Mouse (Mus musculus) embryo, embryonic 9.5 days (tissue): ENCODE data around the gene Miga2.

Source experiments
- DNase-seq: peaks from one replicate; pipeline ENCODE4 v3.0.0-alpha.2; 2017; ENCODE audit errors: extremely low spot score

Gene Miga2

DNA sequence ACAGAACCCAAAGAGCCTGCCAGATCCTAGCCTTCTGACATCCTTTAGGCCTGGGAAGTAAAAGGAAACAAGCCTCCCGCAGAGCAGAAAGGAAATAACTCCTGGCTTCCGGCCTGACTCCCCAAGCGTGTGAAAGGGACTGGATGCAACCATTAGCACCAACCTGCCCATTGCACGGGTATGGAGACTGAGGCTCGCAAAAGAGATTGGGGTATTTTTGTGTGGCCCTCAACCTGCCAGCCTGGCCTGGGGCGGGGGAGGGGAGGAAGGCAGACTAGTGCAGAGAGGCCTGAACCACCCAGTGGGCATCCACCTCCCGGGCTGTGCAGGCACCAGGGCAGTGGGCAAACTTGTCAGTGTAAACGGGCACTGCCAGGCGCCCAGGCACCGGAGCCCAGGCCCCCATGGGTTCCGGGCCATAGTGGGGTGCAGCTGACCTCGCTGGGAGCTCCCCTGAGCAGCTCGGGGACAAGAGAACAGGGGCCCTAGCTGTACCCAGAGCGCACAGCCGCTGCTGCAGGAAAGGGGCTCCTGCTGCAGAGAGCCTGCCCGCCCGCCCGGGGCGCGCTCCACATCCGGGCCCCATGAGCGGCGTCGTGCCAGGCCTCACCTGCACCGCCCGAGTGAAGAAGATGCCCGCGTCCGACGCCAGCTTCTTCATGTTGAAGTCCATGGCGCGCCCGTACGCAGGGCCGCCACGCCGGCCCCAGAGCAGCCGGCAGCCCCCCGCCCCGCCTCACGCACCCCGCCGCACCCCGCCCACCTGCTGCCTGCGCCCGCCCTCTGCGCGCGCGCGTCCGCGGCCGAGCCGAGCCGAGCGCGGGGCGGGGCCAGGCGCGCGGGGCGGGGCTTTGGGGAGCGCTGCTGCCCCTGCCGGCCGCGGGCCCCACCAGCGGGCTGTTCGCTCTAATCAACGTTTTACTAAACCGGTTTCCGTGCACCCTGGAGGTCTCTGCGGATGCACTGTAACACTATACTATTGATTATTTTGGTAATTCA lies 5.2 kb upstream of the Miga2 start, which contains the start of gene Sh3glb2:
Sh3glb2 (minus strand) TSS at position 805 of the 999 bp plus-strand sequence.
- DNase-seq: peak; percentile 85

DNA sequence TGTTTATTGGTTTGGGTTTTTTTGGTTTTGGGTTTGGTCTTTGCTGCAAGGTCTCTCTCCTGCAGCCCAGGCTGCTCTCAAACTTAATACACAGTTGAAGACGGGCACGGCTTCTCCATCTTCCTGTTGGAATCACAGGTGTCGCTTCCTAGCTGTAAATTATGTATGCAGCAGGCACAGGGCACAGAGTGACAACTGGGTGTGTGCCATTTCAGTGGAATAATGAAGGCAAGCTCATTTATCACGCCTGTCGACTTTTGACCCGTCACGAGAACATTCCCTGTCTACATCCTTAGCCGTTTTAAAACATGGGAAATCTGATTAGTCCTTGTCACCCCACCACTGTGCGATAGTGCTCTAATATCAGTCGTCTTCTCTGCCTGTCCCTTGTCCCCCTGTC lies 3.4 kb upstream of the Miga2 start:
- no peak for DNase-seq

DNA sequence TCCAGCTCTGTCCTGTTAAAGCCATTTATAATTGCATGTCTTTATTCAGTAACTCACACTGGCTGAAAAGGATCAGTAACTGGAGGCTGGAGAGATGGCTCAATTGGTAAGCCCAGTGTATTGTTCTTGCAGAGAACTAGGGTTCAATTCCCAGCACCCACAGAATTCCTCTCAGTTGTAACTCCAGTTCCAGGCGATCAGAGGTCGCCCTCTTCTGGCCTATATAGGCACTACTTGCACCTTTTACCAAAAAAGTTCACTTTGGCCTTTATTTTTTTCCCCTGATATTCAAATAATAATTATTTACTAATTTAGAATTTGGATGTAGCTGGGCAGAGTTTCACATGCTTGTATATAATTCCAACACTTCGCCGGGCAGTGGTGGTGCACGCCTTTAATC lies 1.2 kb upstream of the Miga2 start:
- DNase-seq: no peak

DNA sequence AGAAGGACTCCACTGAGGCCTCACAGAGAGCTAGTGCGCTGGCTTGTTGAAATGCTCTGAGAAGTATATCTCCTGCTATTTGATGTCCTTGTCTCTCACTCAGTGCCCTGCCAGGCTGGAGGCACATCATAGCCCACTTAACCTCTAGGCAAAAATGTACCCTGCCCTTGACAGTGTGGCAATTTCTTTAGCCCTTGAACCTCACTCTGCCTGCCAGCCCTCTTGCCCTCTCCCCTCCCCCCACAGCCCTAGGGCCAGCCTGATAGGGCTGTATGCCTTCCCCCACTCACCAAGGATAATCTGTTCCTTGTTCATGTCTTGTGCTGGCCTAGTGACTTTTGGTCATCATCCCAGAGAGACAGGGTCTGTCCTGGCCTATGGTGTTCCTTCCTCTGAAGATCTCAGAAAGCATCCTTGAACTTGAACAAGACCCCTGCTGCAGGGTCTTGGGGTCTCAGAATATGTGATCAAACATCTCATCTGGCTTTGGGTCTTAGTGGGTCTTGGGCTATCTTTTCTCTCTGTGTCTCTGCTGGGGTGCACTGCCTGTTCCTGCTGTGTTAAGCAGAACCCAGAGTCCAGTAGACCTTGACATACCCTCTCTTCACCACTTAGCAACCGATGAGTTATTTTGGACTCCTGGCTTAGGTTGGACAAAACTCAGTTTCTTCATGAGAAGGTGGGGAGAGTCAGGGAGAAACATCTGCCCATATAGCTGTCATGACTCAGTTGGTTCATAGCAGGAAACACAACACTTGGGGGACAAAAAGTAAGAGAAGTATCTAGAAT lies 1.4 kb downstream of the Miga2 start:
- DNase-seq: no peak

DNA sequence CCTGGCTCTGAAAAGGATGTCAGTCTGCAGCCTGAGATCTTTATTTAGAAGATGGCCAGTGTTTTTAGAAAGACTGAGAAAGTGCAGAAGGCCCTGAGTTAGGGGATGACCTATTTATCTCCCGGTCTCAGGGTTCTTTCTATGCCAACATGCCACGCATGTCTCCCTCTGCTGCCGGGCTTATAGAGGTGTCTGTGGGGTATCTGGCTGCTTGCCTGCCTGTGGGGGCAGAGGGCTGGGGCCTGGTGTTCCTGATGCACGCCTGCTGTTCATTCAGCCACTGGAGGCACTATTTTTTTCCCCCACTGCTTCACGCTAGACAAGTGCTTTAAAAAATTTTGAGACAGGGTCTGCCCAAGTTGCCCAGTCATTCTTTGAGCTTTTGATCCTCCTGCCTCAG lies 2.2 kb downstream of the Miga2 start:
- no peak for DNase-seq

DNA sequence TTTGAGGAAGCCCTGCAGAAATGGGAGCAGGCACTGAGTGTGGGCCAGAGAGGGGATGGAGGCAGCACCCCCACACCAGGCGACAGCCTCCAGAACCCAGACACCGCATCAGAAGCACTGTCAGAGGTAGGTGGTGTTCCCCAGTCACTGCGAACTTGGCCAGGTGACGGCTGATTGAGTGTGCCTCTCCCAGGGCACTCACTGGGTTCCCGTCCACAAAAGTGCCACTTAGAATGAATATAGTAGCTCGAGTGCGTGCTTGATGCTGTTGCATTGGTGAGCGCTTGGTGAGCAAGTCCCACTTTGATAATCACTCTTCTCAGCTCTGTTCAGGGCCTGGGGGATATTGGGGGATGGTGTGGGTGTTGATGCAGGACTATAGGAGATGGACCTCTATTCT lies 7.5 kb downstream of the Miga2 start:
- no peak for DNase-seq

DNA sequence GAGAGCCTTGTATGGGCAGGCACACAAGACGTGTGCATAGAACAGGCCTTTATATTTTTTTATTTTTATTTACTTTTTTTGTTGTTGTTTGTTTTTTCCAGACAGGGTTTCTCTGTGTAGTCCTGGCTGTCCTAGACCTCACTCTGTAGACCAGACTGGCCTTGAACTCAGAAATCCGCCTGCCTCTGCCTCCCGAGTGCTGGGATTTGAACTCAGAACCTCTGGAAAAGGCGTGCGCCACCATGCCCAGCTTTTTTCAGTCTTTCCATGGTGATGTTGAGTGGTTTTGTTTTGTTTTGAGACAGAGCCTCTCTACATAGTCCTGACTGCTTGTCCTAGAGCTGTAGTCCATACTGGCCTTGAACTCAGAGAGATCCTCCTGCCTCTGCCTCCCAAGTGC lies 8.7 kb downstream of the Miga2 start:
- no peak for DNase-seq

DNA sequence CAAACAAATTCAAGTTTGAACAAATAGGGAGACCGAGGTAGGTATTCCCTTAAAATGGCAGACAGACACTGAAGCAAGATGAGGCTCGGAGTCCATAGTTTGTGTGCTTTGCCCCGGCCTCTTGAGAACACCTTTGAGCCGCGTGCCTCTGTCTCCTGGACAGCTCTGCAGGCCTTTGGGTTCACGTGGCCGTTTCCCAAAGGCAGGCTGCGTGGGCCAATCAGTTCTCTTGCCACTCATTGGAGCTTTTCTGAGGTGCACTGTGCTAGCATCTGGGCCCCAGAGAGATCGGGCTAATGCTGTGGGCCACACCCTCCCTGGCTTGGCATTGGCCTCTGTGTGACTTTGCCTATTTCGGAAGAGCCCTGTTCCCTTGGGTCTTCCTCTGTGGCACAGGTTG lies 11.9 kb downstream of the Miga2 start:
- DNase-seq: no peak

DNA sequence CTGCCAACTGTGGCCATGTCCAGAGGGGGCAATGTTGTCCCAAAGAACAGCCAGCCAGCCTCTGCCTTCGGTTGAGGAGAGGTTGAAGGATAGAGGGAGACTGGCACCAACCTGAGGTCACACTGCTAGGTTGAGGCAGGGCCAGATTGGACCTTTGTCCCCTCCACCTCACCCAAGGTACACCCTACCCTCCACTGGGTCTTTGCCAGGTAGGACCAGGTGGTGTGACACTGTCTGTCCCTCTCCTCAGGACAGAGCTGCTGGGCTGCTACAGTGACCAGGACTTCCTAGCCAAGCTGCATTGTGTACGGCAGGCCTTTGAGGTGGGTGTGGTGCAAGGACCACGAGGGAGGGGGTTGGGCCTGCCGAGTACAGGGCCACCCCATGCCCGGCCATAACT lies 13.7 kb downstream of the Miga2 start:
- no peak for DNase-seq

DNA sequence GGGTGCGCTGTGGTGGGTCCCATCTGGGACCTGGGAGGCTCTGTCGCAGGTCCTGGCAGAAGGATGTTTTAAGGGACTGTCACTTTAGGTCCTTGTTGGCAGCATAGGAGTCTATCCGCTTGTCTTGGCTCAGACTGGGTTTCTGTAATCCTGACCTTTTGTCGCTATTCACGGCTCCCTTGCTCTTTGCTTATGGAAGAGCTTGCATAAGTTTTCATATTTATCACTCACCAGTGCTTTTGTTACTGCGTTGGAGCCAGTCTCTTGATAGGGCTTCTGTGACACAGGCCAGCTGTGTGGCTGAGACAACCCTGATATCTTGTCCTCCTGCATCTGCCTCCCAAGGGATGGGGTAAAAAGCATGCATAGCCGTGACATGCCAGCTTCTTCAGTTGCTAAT lies 15.3 kb downstream of the Miga2 start:
- no peak for DNase-seq

DNA sequence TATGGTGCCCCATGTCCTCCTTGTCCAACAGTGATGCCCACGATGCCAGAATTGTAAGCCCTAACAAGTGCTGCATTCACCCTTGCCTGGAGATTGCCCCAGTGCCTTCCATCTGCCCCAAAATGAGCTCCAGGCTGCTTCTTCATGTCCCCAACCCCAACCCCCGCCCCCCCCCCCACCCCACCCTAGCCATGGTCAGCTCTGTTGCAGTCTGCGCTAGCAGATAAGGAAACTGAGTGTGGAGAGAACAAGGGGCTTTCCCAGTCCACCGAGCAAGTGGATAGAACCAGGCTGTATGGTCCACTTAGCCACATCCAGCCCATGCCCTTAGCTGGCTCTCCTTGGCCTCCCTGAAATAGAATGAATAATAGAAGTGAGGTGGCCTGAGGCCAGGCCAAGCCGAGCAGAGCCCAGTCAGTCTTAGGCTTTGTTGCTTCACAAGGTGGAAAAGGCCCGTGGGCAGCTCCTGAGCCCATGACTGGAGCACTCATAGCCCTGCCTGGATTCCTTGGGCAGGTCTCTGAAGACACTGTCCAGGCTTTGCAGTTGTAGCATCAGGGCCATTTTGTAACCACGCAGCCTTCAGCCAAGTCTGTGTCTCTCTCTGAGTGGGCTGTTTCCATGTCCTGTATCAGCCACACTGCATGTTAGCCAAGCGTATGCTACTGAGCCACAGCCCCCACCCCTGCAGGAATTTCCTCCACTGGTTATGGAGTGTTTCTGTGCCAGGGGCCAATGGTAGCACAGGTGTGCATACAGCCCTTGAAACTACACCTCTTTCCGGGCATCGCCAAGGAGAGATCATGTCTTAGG lies 16.7 kb downstream of the Miga2 start:
- DNase-seq: no peak

DNA sequence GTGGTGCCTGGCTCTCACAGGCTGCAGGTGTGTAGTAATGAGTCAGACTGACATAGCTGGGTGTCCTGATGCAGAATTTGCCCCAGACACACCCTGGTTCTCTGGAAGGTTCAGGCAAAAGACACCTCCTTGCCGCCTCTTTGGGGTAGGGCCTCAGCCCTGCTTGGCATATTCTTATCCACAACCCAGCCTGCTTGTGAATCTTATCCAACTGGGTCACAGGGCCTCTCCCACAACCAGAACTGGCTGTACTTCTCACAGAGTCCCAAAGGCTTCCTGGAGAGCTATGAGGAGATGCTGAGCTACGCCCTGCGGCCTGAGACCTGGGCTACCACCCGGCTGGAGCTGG lies 17.3 kb downstream of the Miga2 start:
- DNase-seq: no peak

DNA sequence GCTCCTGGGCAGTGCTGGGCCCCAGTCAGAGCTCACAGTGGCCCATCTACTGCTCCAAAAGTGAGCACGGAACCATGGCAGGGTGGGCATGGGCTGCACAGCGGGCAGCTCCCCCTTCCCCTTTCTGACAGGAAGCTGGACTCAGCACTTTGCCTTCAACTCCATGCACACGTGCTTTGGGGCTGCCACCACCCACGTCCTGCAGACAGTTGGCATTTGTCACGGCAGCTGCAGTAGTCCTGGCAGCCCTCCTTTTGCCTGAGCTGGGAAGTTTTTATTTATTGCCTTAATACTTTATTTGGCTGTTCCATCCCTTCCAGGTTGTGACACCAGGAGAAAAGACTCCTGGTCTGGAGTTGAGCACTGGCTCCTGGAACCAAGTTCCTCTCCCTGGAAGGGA lies 20.8 kb downstream of the Miga2 start:
- DNase-seq: no peak

DNA sequence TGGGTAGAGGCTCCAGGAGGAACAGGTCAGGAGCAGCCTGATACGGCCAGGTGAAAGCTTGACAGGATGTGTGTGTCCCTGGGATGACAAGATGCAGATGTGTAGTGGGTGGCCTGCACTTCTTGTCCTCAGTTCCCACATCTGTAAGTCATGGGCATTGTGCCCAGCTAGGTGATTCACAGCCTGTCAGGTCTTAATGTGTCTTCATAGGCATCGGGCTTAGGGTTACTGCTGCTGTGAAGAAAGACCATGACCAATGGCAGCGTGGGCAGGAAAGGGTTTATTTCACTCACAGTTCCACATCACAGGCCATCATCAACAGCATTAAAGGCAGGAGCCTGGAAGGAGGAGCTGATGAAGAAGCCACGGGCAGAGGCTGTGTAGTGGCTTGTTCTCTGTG lies 21.6 kb downstream of the Miga2 start:
- no peak for DNase-seq

DNA sequence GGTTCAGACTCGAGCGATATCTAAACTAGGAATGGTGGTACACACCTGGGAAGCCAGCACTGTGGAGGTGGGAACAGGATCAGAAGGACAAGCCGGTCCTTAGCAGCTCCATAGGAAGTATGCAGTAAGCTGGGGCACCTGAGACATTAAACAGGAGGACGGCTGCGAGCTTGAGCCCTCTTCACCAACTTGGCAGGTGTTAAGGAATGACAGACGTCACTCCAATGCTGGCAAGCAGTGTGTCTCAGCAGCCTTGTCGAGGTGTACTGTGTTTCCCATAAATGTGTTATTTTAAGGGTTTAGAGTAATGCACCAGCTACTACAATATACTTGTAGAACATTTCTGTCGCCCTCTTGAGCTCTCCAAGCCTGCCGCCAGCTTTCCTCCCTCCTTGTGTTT lies 22.9 kb downstream of the Miga2 start:
- no peak for DNase-seq

DNA sequence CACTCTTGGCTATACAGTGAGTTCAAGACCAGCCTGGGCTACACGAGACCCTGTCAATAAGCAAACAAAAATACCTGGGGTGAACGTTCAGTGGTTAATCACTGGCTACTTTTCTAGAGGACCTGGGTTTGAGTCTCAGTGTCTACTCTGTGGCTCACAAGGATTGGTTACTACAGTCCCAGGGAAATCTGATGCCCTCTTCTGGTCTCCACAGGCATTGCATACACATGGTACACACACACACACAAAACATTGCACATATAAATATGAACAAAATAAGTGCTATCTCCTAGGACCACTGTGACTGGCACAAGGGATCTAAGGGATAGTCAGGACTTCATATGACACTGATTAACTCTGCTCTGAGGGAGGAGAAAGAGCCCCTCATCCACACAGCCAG lies 25.0 kb downstream of the Miga2 start:
- DNase-seq: no peak

DNA sequence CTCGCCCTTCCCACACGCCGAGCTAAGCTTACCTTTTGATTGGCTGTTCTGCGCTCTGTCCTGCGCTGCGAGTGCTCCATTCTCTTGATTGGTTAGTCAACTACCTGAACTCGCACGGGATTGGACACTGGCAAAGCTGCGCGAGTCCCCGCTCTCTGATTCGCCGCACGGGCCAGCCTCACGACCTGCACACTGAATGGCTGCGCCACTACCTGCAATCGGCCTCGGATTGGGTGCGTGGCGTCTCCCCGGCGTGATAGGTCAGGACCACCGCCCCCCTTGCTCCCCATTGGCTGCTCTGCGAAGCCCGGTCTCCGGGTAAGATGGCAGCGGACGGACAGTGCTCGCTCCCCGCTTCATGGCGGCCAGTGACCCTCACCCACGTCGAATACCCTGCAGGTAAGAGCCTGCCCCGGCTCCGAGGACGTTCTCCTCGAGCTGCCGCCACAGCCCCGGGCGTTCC lies 28.1 kb downstream of the Miga2 start, which contains the start of gene Dolpp1:
Dolpp1 (plus strand) TSS at position 141 of the 463 bp plus-strand sequence.
- DNase-seq: peak; percentile 96

DNA sequence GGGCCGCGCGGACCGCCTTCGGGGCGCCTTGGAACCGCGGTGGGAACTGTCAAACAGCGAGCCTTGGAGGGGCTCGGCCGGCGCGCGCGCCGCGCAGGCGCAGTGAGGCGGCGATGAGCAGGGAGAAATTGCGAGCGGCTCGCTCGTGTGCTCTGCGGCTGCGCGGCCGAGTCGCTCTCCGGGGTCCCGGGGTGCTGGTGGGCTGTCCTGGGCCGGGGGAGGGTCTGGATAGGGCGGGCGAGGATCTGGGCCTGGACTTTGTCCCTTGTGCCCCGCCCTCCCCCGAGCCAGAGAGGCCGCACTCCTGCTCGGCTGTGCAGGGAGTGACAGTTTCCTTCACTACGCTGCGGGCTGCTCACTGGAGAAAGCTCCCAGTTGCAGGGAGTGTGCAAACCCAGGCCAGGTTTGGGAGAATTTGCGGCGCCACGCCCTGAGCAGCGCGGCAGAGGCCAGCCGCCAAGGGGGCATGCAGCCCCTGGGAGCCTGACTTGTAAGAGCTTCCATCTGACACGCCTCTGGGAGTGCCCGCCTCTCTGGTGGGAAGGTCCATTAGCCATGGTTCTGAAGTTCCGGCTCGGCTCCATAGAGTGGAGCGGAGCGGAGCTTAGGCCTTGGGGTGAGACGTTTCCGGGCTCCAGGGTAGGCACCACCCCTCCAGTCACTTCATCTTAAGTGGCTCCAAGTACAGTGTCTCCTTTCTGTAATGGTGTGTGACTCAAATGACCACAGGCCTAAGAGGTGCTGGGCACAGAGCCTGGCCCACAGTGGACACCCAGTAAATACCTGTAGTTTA lies 28.7 kb downstream of the Miga2 start:
- DNase-seq: peak; percentile 93

DNA sequence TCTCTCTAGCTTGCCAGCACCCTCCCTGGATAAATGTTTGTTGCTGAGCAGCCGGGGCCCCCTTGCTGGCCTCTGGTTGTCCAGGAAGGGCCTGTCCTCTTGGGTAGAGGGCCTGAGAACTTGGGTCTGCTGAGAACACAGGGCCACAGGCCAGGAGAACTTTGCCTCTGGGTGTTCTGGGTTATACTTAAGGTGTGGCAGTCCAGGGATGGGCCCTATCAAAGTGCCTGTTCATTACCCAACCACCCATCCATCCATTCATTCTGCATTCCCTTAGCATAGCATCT lies 29.3 kb downstream of the Miga2 start:
- DNase-seq: no peak

DNA sequence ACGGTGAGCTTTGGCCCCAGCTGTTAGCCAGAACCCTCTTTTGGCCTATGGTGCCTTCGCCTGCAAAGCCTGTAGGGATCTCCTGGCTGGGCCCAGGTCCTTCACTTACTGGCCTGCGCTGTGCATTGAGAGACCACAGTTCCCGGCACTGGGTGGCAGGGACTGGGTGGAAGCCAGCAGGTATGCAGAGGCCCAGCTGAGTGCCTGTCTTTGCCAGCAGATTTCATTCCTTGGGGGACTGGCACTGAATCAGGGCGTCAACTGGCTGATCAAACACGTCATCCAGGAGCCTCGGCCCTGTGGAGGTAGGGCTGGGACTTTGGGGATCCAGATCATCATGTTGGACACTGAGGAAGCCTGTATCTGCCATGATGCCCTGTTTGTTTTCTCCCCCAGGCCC lies 31.7 kb downstream of the Miga2 start:
- no peak for DNase-seq

DNA sequence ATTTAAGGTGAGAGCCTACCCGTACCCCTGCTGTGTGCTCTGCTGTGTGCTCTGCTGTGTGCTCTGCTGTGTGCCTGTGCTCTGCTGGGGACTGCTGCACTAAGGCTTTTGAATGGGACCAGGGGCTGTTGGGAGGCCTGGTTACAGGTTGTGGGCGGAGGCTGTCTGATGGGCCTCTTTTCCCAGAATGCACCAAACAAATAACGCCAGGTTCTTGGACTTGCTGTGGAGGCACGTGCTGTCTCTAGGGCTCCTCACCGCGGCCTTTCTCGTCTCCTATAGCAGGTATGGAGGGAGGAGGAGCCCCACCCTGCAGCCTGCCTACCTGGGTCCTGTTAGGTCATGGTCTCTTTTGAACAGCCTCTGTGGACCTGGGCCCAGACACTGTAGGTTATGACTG lies 32.2 kb downstream of the Miga2 start:
- DNase-seq: no peak
